Mouse (Mus musculus) heart, embryonic 15.5 days (tissue): ENCODE results near the gene Baiap3. TPM values are rescaled to one million over a fixed set of nuclear protein-coding genes. Genes with fewer than 3 reads are reported as not detected.
"Not testable (repeated sequence)": the region's sequence is repeated elsewhere in the genome, so short reads cannot be mapped to it uniquely, and the experiment has no call there.

Experiments
- ATAC-seq: fragments of 200-750 bp; cut with Nextera tagmentation; replicated peaks from 2 replicates; pipeline ENCODE4 v1.8.0; 2017; ENCODE audit warnings: low read depth, moderate TSS enrichment; ENCODE audit not compliant: insufficient number of reproducible peaks, insufficient read depth, low FRiP score
- H3K27ac ChIP-seq: fragments of 300-500 bp; sonication (generic); 2 replicates; pipeline ENCODE4 v1.5.1; 2015; ENCODE audit warnings: mild to moderate bottlenecking, inconsistent platforms
- H3K27me3 ChIP-seq: fragments of 300-500 bp; sonication (generic); 2 replicates; pipeline ENCODE4 v1.6.1; 2015; ENCODE audit warnings: inconsistent platforms
- H3K36me3 ChIP-seq: fragments of 300-500 bp; sonication (generic); 2 replicates; pipeline ENCODE4 v1.6.1; 2015; ENCODE audit warnings: mild to moderate bottlenecking, inconsistent platforms
- H3K4me1 ChIP-seq: fragments of 300-500 bp; sonication (generic); replicated peaks from 2 replicates; pipeline ENCODE4 v1.6.1; 2015; ENCODE audit warnings: inconsistent platforms
- H3K4me2 ChIP-seq: fragments of 300-500 bp; sonication (generic); 2 replicates; pipeline ENCODE4 v1.6.1; 2015; ENCODE audit warnings: inconsistent platforms, mild to moderate bottlenecking, moderate library complexity
- H3K4me3 ChIP-seq: fragments of 300-500 bp; sonication (generic); 2 replicates; pipeline ENCODE4 v1.5.1; 2015; ENCODE audit warnings: mild to moderate bottlenecking, inconsistent platforms
- H3K9ac ChIP-seq: fragments of 300-500 bp; sonication (generic); 2 replicates; pipeline ENCODE4 v1.6.1; 2015; ENCODE audit warnings: mild to moderate bottlenecking, inconsistent platforms
- H3K9me3 ChIP-seq: fragments of 300-500 bp; sonication (generic); replicated peaks from 2 replicates; pipeline ENCODE4 v1.6.1; 2016; ENCODE audit warnings: inconsistent platforms
- WGBS: fragments of 180-500 bp; shearing (Covaris S2); methylation state at CpG from one replicate; pipeline ENCODE4 v1.1.7; 2015; ENCODE audit warnings: mixed read lengths; 5-methylcytosine and 5-hydroxymethylcytosine counted together
- polyA plus RNA-seq: library from polyadenylated mRNA; unstranded; fragments of >200 nt; fragmentation: Nextera tagmentation; extraction: Ambion mirVana; gene quantifications from 2 replicates; pipeline ENCODE4 v1.2.1, GENCODE M21; 2015

Baiap3 gene
- polyA plus RNA-seq, 1 experiment from 2014 or later, result 0.34 TPM

- not testable (repeated sequence) for H3K9me3 ChIP-seq, H3K27me3 ChIP-seq, H3K27ac ChIP-seq
- WGBS, result 11% methylated on average over 19 of the region's 28 CpGs
- peaks cover 12% of the 10 kb centered on the region for H3K4me1 ChIP-seq
- 0 out of 2 replicates have a peak overlapping the region, but pooled peaks have one; percentile 30 for H3K9ac ChIP-seq
- H3K4me2 ChIP-seq, result peak overlapping the region; percentile 85
- H3K36me3 ChIP-seq, result peaks cover 19% of the 10 kb centered on the region; the same call in 1 of the 2 replicates
- ATAC-seq, result peak; percentile 68; the same call in 1 of the 2 replicates
- H3K4me3 ChIP-seq, result peak overlapping the region; percentile 50
Measured at GRCm38 (mm10) chr17:25222504-25222940, 33.6 kb downstream of the Baiap3 start.

GRCm38 (mm10) chr17:25221821-25222503, 34.2 kb downstream of the Baiap3 start:
- H3K4me1 ChIP-seq, result peaks cover 12% of the 10 kb centered on the region
- peak overlapping the region; percentile 15; the same call in 1 of the 2 replicates for H3K27ac ChIP-seq
- H3K9ac ChIP-seq, result peak overlapping the region; percentile 55
- ATAC-seq, result peak; percentile 80
- no peaks in the 10 kb centered on the region for H3K27me3 ChIP-seq
- peak overlapping the region; percentile 85 for H3K4me2 ChIP-seq
- peaks cover 24% of the 10 kb centered on the region for H3K36me3 ChIP-seq
- no peaks in the 10 kb centered on the region for H3K9me3 ChIP-seq
- 2% methylated on average over 26 of the region's 30 CpGs for WGBS
- peak overlapping the region; percentile 50 for H3K4me3 ChIP-seq

GRCm38 (mm10) chr17:25220746-25221145, 35.4 kb downstream of the Baiap3 start:
- WGBS, result 85% methylated on average over 1 of the region's 1 CpGs
- Histone ChIP-seq H3K9ac (no peak overlapping the region), H3K27ac (no peak overlapping the region), H3K36me3 (peaks cover 31% of the 10 kb centered on the region), H3K4me2 (no peak overlapping the region), H3K27me3 (no peaks in the 10 kb centered on the region), H3K4me3 (no peak overlapping the region), H3K4me1 (peaks cover 12% of the 10 kb centered on the region), H3K9me3 (no peaks in the 10 kb centered on the region)
- ATAC-seq, result no peak

GRCm38 (mm10) chr17:25219492-25220295, 36.5 kb downstream of the Baiap3 start:
- no peak overlapping the region for H3K4me3 ChIP-seq
- peaks cover 41% of the 10 kb centered on the region for H3K36me3 ChIP-seq
- ATAC-seq, result no peak
- H3K4me2 ChIP-seq, result no peak overlapping the region
- no peak overlapping the region for H3K9ac ChIP-seq
- H3K9me3 ChIP-seq, result no peaks in the 10 kb centered on the region
- H3K27ac ChIP-seq, result no peak overlapping the region
- peaks cover 12% of the 10 kb centered on the region for H3K4me1 ChIP-seq
- H3K27me3 ChIP-seq, result no peaks in the 10 kb centered on the region
- 90% methylated on average over 15 of the region's 15 CpGs for WGBS

- ATAC-seq, result no peak
- Histone ChIP-seq H3K27ac (no peak overlapping the region), H3K9ac (no peak overlapping the region), H3K4me1 (peaks cover 12% of the 10 kb centered on the region), H3K9me3 (no peaks in the 10 kb centered on the region), H3K27me3 (no peaks in the 10 kb centered on the region), H3K36me3 (peaks cover 48% of the 10 kb centered on the region), H3K4me2 (no peak overlapping the region), H3K4me3 (no peak overlapping the region)
- WGBS, result 78% methylated on average over 9 of the region's 9 CpGs
Measured at GRCm38 (mm10) chr17:25218967-25219366, 37.2 kb downstream of the Baiap3 start.

- 87% methylated on average over 3 of the region's 3 CpGs for WGBS
Measured at GRCm38 (mm10) chr17:25215431-25215830, 40.7 kb downstream of the Baiap3 start.

GRCm38 (mm10) chr17:25211705-25212104, 44.5 kb downstream of the Baiap3 start:
- WGBS, result 57% methylated on average over 4 of the region's 4 CpGs
- H3K4me1 ChIP-seq, result no peaks in the 10 kb centered on the region
- H3K4me2 ChIP-seq, result no peak overlapping the region
- no peak for ATAC-seq
- no peak overlapping the region for H3K4me3 ChIP-seq
- H3K9ac ChIP-seq, result no peak overlapping the region
- no peak overlapping the region for H3K27ac ChIP-seq
- peaks cover 70% of the 10 kb centered on the region for H3K36me3 ChIP-seq
- H3K9me3 ChIP-seq, result no peaks in the 10 kb centered on the region
- H3K27me3 ChIP-seq, result no peaks in the 10 kb centered on the region

More at GRCm38 (mm10) chr17:25215431-25215830, 40.7 kb downstream of the Baiap3 start:
- Histone ChIP-seq H3K9me3 (no peaks in the 10 kb centered on the region), H3K9ac (no peak overlapping the region), H3K4me1 (no peaks in the 10 kb centered on the region), H3K36me3 (peaks cover 74% of the 10 kb centered on the region), H3K4me2 (no peak overlapping the region), H3K27ac (no peak overlapping the region), H3K4me3 (no peak overlapping the region), H3K27me3 (no peaks in the 10 kb centered on the region)
- ATAC-seq, result no peak

- no peak for ATAC-seq
- Histone ChIP-seq H3K9ac (no peak overlapping the region), H3K4me3 (no peak overlapping the region), H3K27ac (no peak overlapping the region), H3K36me3 (peaks cover 68% of the 10 kb centered on the region), H3K27me3 (no peaks in the 10 kb centered on the region), H3K4me2 (no peak overlapping the region), H3K4me1 (no peaks in the 10 kb centered on the region), H3K9me3 (no peaks in the 10 kb centered on the region)
- 71% methylated on average over 15 of the region's 15 CpGs for WGBS
Measured at GRCm38 (mm10) chr17:25210680-25211466, 45.3 kb downstream of the Baiap3 start.

- no peak overlapping the region for H3K9ac ChIP-seq
- H3K36me3 ChIP-seq, result peaks cover 69% of the 10 kb centered on the region
- H3K4me2 ChIP-seq, result no peak overlapping the region
- ATAC-seq, result no peak
- WGBS, result 91% methylated on average over 4 of the region's 4 CpGs
- H3K9me3 ChIP-seq, result no peaks in the 10 kb centered on the region
- H3K4me3 ChIP-seq, result no peak overlapping the region
- no peaks in the 10 kb centered on the region for H3K4me1 ChIP-seq
- H3K27ac ChIP-seq, result no peak overlapping the region
- H3K27me3 ChIP-seq, result no peaks in the 10 kb centered on the region
Measured at GRCm38 (mm10) chr17:25210006-25210405, 46.2 kb downstream of the Baiap3 start.

- H3K27me3 ChIP-seq, result no peaks in the 10 kb centered on the region
- no peak overlapping the region for H3K27ac ChIP-seq
- no peak overlapping the region for H3K4me2 ChIP-seq
- 90% methylated on average over 4 of the region's 4 CpGs for WGBS
- no peaks in the 10 kb centered on the region for H3K4me1 ChIP-seq
- ATAC-seq, result no peak
- H3K9ac ChIP-seq, result no peak overlapping the region
- no peak overlapping the region for H3K4me3 ChIP-seq
- H3K9me3 ChIP-seq, result no peaks in the 10 kb centered on the region
- H3K36me3 ChIP-seq, result peaks cover 57% of the 10 kb centered on the region
Measured at GRCm38 (mm10) chr17:25202401-25202800, 53.8 kb downstream of the Baiap3 start.
